Mouse (Mus musculus) kidney, adult 18-20 months (tissue): ENCODE results near the gene Arf4.

Experiments used
- DNase-seq: peaks from one replicate; pipeline ENCODE4 v3.0.0; 2021

The Arf4 gene

DNA sequence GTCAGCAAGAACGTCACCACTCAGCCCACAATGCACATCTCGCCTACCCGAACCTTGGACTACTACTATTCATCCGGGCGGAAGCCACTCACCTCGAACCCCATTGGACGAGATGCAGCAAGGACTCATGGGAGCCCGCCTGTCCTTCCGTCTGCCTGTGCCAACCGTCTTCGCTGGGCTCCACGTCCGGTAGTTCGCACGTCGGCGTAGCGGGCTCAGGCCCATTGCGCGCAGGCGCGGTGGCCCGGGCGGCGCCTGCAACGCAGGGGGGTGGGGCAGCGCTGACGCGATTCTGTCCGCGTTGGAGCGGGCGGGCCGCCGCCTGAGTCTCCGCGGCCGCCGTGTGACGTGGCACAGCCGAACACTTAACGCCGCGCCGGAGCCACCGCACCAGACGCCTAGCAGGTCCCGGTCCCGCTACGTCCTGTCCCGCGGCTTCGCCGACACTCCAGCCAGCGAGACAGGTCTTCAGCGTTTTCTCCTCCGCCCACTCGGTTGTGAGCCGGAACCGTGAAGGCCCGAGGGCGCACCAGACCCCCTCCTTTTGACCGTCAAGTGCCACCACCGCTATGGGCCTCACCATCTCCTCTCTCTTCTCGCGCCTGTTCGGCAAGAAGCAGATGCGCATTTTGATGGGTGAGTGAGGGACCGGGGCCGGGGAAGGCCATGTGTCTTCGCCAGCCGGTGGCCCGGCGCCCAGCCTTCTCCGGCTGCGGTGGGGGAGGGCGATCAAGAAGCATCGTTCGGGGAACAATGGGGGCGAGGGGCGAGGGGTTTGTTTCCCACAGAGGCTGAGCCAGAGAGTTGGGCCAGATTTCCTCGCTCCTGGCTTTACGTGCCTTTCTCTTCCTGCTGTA is at the start of gene Arf4:
Gene Arf4 (plus strand): TSS at position 224 of the 857 bp plus-strand sequence.
- DNase-seq, result peak; percentile 97

DNA sequence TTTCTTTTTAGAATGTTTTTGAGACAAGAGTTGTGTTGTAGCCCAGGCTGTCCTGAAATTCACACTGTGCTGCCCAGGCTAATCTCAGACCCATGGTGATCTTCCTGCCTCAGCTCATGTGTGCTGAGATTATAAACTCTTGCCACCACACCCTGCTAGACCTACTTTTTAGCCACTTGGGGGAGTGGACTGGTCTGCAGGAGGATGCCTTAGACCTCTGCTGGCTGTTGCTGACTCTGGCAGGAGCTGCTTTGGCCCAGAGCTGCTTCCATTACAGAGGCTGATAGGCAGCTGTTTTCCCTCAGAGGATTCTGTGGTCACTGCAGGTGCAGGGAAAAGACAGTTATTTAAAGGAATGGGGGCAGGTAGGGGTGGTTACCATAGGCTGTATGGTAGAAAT is 46.5 kb upstream of the Arf4 start:
- DNase-seq, result no peak

DNA sequence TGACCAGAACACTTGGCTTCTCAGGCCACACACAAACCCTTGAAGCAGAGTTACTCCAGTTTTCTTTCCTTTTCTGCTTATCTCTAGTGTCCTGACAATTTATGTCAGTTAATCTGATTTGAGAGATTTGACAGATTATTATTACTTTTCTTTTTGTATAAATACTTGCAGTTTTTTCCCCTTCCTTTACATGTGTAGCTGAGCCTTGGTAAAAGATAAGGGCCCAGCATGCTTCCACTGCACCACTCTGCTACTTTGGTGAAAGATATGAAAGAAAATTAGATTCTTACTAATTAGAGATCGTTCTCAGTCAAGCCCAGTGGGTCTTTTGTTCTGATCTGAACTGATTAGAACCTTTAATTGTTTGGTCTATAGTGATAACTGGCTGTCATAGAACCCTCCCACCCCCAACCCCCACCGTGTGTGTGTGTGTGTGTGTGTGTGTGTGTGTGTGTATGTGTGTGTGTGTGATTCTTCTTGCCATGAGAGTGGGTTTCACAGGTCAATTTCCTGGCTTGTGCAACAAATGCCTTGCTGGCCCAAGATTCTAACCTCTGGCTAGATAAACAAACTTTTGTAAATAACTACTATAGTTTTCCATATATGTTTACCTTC is 44.5 kb upstream of the Arf4 start:
- DNase-seq, result no peak

DNA sequence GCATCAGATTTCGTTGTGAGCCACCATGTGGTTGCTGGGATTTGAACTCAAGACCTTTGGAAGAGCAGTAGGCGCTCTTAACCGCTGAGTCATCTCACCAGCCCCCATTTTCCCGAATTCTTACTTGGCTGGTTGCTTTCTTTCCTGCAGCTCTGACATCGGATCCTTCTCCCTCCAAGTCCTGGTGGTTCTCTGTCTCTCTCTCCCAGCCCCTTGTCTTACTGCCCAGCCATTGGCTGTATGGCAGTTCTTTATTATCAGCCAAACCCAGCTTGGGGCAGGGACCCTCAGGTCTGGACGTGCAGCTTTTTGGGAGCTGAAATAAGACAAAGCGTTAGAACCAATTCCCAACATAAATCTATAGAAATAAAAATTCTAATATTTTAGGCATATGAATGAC is 42.7 kb upstream of the Arf4 start:
- no peak for DNase-seq

DNA sequence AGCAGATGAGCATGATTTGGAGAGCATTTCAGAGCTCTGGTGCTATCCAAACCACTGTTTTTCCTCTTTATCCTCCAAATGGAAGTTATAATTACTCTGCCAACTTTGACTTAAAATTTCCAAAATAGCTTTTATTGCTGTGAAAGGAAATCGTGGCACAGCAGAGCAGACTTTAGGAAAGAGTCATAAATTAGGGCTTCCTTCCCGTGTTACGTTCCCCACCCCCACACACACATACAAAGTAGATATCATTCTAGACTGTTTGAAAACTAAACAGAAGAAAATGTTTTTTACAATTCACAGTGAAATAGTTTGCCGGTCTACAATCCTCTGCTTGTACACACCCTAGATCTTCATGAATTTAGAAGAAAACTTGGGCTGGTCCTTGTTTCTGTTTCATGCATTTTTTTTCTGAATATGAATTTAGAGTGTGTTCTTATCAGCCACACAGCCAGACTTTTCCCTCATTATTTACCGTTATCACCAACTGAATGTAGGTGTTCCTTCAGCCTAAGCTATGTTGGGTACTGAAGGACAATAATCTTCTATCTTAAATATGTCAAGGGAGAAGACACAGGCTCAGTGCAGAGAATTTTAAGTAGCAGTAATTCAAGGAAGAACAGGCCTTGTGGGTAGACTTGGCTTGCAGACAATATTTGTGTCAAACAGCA is 42.0 kb upstream of the Arf4 start:
- DNase-seq, result no peak

DNA sequence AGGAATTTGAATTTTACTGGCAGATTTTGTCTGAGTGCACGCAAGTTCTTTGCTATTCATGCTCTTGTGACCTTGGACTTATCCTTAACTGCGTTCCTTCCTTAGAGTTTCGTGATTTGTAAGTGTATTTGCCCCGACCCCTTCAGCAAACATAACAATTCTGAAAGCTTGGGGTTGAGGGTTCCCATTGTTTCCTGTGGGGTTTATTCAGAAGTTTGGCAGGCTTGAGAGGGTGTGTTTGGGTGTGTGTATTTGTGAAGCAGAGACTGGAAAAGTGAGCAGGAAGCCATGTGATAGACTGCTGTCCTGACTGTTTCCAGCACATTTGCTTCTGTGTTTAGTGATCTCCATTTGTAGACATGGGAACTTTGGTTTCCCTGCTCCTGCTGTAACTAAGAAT is 32.5 kb upstream of the Arf4 start:
- DNase-seq, result no peak

DNA sequence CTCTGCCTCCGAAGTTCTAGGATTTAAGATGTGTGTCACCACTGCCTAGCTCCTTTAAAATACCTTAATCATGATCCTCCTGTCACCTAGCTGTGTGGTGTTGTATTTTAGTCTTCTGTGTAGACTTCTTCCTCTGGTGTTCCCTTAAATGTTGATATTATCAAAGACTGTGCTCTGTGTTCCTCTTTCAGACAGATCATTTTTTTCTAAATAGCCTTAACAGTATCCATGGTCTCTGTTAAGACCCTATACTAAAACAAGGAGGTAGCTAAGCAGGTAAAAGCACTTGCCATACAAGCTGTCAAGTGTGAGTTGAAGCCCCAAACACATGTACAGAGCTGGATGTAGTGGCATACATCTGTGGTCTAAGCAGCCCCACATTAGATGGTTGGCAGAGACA is 28.2 kb upstream of the Arf4 start:
- DNase-seq, result no peak

DNA sequence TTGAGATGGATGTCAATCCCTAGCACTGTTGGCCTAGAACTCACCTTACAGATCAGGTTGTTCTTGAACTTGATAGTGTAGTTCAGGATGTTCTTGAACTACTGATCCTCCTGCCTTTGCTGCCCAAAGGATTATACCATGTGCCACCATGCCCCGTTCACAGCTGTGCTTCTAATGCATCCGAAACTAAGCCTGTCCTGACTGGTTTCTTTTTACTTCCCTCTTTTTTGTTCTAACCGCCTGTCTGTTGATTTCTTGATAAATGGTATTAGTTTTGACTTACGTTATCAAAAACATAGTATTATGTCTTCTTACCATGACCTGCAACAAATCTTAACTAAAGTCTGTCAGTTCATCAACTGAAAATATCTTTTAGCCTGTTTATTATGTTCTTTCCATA is 27.2 kb upstream of the Arf4 start:
- no peak for DNase-seq

DNA sequence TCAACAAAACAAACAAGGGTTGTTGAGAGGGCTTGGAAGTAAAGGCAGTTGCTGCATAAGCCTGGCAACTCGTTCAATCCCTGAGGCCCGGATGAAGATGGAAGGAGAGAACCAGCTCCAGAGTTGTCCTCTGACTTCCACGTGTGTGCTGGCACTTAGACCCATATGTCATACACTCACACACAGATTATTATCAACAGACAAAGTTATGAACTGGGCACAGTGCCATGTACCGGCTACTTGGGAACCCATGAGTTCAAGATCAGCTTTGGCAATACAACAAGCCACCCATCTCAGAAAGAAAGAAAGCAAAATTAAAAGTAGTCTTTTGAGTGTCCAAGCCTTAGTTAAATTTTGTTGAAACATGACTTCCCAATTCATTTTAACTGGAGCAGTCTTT is 12.6 kb upstream of the Arf4 start:
- DNase-seq, result no peak

DNA sequence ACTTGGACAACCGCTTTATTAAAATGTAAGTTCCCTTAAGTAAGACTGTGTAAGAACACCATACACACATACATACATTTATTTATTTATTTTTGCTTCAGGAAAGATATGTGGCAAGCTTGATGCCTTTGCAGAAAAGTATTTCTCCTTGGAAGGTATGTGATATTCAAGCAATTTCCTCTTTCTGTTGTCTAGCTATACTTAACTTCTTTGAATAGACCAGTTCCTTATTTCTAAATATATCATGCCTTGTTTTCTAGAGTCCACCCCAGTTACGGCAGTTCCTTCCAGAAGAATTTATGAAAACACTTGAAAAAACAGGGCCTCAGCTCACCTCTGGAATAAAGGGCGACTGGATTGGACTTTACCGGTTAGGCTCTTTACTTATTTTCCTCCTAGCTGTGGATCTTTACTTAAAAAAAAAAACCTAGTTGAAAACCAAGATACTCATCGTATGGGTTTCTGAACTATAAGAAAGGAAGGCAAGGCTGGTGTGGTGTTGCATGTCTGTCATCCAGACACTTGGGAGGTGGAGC is 11.2 kb upstream of the Arf4 start:
- DNase-seq, result no peak

DNA sequence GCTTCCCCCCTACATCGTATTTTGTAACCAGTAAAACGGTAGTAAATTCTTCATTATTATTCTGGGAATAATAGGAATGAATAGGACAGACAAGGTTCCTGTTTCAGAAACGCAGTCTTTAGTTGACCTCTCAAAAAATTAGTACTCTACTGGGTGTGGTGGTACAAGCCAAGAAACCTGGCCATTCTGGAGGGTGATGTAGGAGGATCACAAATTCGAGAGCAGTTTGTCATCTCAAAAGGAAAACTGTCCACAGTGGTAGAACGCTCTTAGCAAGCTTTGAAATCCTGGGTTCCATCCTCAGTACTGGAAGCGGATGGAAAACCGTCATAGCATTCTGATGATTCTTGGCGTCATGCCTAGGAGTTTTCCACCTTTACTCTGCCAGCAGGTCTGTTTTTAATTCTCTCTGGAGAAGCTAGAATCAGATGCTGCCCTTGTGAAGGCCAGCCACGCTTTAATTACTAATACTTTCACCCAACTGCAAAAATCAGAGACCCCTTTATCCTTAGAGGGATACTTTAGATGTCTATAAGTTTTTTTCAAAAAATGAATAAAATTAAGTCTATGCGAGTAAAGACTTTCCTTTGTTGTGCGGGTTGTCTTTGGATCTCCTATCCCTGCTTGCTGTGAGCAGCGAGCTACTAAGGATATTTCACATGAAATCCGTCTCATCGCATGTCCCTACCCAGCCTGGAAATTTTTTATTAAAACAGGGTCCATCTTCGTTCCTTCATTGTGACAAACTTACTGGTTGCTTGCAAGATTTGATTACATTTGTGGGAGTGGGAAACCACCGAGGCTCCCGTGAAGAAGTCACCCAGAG is 636 bp upstream of the Arf4 start:
- DNase-seq, result peak; percentile 43

DNA sequence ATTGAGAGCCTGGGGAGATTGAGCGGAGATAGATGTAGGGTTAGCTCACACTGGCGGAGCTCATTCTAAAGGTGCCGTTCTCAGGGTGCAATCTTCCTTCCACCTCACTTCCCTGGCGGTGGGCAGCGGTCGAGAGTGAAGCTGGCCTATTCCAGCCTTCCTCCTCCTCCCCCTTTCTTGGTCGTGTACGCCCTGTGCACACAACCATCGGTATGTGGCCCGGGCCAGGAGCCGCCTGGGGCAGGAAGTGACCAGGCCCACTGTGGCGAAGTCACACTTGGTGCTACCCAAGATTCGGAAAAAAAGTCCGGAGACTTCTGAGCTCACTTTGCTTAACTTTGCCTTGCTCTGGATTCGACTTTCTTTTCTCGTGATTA is 822 bp downstream of the Arf4 start:
- peak; percentile 73 for DNase-seq

DNA sequence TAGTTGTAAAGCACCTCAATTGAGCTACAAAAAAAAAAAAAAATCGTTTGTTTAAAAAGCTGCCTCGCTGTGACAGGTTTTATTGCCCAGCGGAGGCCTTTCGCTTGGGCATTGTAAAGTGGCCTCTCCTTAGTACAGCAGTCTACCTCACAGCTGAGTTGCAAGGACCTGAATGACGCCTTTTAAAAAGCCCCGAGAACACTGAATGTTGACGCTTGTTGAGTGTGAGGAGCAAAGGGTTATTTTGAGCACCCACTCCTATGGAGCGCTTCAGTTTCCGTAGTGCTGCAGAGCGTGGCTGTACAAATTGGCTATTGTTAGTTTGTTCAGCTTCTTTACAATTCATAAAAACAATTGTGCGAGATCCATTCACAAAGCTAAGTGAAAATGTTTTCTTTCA is 1.4 kb downstream of the Arf4 start:
- DNase-seq, result no peak

DNA sequence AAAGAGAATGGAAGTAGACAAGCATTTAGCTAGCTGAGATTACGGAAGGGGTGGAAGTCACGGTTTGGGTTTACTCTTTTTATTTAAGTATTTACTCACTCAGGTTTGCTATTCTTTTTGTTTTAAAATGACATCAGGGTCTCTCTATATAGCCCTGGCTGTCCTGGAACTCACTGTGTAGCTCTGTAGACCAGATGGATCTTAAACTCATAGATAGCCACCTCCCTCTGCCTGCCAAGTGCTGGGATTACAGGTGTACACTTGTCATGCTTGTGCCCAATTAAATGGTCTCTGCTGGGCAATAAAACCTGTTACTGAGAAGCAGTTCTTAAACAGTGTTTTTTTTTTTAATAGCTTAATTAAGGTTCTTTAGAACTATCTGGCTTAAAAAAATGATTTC is 2.1 kb downstream of the Arf4 start:
- no peak for DNase-seq

DNA sequence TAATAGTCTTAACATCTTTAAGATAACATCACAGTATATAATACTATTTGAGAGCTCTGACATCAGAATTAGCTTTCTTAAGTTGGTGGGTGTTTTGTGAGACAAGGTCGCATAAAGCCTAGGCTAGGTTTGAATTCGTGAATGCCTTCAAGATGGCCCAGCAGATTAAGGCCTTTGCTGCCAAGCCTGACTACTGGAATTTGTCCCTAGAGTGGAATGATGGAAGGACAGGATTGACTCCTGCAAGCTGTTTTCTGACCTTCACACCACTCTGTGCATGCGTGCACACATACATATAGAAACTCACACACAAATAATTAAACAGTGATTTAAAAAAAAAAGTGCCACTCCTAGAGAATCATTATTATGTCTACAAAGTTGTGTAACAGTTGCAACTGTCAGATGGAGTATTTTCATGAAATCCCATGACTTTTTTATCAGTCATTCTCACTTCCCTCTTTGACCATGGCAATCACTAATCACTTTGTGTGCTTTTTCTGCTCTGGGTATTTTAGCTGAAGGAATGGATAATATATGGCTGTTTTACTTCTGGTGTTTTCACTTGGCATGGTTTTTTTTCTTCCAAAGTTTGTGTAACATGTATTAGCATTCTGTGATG is 5.2 kb downstream of the Arf4 start:
- DNase-seq, result no peak

DNA sequence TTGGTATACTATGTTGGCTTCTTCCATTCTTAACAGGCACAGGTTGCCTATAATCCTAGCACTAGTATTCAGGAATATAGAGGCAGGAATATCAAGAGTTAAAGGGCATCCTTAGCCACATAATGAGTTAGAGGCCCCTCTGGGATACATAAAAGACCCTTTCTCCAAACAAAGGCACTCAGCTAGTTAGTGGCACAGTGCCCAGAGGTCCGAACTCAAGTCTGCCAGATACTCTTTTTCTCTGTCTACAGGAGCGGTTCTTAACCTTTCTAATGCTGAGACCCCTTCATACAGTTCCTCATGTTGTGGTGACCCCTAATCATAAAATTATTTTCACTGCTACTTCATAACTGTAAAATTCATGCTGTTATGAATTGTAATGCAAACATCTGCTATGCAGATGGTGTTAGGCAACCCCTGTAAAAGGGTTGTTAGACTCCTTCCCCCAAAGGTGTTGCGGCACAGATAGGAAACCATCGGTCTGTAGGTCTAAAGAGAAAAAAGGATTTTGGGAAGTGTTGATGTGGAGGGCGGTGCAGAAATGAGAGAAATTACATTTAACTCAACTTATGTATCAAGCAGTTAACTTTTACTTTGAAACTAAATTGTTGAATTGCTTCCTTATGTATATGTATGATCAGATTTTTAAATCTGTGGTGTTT is 8.2 kb downstream of the Arf4 start:
- no peak for DNase-seq

DNA sequence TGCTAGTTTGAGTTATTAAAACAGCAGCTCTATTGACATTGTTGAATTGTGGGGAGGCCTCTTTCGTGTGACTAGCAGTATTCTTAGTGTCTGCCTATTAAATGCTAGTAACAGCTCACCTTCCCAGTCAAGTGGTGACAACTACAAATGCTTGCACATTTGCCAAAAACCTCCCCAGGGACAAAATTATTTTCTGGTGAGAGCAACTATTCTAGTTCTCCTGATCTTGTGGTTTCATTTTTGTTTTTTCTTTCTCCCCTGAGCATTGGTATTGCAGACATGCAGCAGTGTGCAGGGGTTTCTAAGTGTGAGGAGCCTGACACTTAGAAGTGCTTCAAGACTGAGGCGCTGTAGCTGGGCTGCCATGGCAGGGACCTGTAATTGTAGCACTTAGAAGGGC is 9.9 kb downstream of the Arf4 start:
- no peak for DNase-seq

DNA sequence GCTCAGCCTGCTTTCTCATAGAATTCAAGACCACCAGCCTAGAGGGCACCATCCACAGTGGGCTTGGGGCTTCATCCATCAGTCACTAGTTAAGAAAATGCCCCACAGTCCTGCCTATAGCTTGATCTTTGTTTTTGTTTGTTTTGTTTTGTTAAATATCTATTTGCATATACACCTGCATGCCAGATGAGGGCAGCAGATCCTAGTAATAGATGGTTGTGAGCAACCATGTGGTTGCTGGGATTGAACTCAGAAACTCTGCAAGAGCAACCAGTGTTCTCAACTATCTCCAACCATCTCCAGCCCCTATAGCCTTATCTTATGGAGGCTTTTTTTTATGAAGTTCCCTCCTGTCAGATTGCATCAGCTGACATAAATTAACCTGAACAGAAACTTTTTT is 14.0 kb downstream of the Arf4 start:
- no peak for DNase-seq

DNA sequence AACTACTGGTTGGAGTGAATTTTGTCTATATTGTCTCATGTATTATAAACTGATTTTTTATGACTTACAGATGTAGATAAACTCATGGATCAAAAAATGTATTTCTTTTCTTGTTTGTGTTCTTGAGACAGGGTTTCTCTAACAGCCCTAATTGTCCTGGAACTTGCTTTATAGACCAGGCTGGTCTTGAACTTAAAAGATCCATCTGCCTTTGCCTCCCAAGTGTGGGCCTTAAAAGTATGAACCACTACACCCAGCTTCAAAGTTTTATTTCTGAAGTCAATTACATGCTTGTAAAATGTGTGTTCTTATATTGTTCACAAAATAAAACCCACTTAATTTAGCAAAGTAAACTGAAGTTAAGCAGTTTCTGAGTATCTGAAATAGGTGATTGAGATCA is 20.3 kb downstream of the Arf4 start:
- no peak for DNase-seq

DNA sequence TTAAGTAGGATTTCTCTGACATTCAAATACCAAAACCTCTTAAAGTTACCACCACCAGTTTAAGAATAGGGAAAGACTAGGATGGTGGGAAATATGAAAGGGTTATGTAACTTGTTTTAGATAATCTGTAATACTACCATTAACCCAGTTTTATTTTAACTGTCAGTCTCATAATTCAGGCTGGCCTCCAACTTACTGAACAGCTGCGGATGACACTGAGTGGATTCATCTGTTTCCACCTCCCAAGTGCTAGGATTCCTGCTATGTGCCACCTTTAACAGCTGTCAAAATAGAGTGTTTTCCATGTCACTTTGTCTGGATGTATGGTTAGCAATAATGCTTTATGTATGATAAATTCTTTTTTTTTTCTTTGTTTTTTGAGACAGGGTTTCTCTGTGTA is 22.4 kb downstream of the Arf4 start:
- DNase-seq, result no peak

DNA sequence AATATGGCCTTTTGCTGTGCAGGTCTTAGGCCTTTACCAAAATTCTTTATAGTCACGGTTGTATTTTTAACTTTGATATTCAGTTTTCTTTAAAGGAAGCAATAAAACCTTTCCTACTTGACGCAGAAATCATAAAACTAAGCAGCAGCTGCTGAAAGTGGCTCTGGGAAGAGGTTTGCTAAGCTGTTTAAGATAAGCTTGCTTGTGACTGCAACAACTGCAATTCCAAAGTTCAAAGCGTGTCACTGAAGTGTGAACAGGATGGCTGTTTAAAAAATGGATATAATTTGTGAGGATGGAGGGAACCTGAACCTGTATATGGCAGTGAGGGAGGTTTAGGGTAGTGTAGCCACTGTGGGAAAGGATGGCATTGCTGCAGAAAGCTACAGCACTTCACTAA is 24.1 kb downstream of the Arf4 start:
- no peak for DNase-seq

DNA sequence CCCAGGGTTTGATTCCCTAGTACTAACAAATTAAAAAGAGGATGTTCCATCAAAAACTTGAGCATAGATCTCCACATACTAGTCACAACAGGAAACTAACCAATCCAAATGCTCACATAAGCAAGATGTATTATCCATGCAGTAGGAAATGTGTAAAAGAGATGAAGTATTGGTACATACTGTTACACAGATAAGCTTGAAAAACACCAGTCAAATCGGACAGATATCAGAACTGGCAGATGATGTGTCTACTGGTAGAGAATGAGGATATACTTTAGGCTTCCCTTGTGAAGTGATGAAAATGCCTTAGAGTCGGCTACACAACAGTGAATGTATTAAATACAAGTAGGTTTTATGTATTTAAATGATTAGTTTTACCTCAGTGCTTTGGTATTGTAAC is 24.6 kb downstream of the Arf4 start:
- DNase-seq, result no peak
